Mouse (Mus musculus) heart, embryonic 15.5 days (tissue): ENCODE data around the gene Syne2. TPM values are rescaled to one million over a fixed set of nuclear protein-coding genes. Genes with fewer than 3 reads are reported as not detected.

ENCODE experiments used
- ATAC-seq: fragments of 200-750 bp; cut with Nextera tagmentation; replicated peaks from 2 replicates; pipeline ENCODE4 v1.8.0; 2017; ENCODE audit warnings: low read depth, moderate TSS enrichment; ENCODE audit not compliant: insufficient number of reproducible peaks, insufficient read depth, low FRiP score
- H3K27ac ChIP-seq: fragments of 300-500 bp; sonication (generic); 2 replicates; pipeline ENCODE4 v1.5.1; 2015; ENCODE audit warnings: mild to moderate bottlenecking, inconsistent platforms
- H3K27me3 ChIP-seq: fragments of 300-500 bp; sonication (generic); 2 replicates; pipeline ENCODE4 v1.6.1; 2015; ENCODE audit warnings: inconsistent platforms
- H3K36me3 ChIP-seq: fragments of 300-500 bp; sonication (generic); 2 replicates; pipeline ENCODE4 v1.6.1; 2015; ENCODE audit warnings: mild to moderate bottlenecking, inconsistent platforms
- H3K4me1 ChIP-seq: fragments of 300-500 bp; sonication (generic); replicated peaks from 2 replicates; pipeline ENCODE4 v1.6.1; 2015; ENCODE audit warnings: inconsistent platforms
- H3K4me2 ChIP-seq: fragments of 300-500 bp; sonication (generic); 2 replicates; pipeline ENCODE4 v1.6.1; 2015; ENCODE audit warnings: inconsistent platforms, mild to moderate bottlenecking, moderate library complexity
- H3K4me3 ChIP-seq: fragments of 300-500 bp; sonication (generic); 2 replicates; pipeline ENCODE4 v1.5.1; 2015; ENCODE audit warnings: mild to moderate bottlenecking, inconsistent platforms
- H3K9ac ChIP-seq: fragments of 300-500 bp; sonication (generic); 2 replicates; pipeline ENCODE4 v1.6.1; 2015; ENCODE audit warnings: mild to moderate bottlenecking, inconsistent platforms
- H3K9me3 ChIP-seq: fragments of 300-500 bp; sonication (generic); replicated peaks from 2 replicates; pipeline ENCODE4 v1.6.1; 2016; ENCODE audit warnings: inconsistent platforms
- WGBS: fragments of 180-500 bp; shearing (Covaris S2); methylation state at CpG from one replicate; pipeline ENCODE4 v1.1.7; 2015; ENCODE audit warnings: mixed read lengths; 5-methylcytosine and 5-hydroxymethylcytosine counted together
- polyA plus RNA-seq: library from polyadenylated mRNA; unstranded; fragments of >200 nt; fragmentation: Nextera tagmentation; extraction: Ambion mirVana; gene quantifications from 2 replicates; pipeline ENCODE4 v1.2.1, GENCODE M21; 2015

Gene Syne2
- polyA plus RNA-seq, 1 experiment from 2014 or later, result 38.7 TPM

DNA sequence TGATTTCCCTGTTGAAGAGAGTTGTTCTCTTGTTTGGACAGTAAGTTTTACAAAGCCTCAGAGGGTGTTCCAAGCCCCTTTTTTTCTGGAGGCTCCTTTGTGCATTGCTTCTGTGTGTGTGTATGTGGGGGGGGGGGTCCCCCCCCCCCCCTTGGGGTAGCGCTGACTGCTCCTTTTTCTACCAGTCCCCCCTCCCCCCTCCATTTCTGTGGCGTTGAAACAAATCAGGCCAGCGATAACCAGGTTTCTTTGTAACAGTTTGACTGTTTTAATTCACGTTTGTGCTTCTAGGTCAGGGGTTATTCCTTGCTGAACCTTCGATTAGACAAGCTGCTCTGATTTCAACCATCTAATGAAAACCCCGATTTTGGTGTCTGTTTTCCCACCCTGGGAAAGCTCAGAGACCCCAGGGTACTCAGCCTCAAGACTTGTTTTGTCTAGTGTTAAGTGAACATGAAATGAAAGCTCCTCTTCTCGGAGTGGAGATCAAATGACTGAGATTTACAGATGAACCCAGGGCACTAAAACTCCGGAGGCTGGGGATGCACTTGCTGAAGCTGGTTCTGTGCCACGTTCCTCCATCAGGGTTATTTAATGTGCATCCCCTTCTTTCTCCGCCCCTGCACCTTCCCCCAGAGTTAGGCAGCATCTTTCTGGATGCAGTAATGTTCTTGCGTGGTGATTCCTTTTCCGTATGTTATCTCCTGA lies 56.5 kb downstream of the Syne2 start:
- no peak for ATAC-seq
- 48% methylated on average over 12 of the region's 12 CpGs for WGBS

DNA sequence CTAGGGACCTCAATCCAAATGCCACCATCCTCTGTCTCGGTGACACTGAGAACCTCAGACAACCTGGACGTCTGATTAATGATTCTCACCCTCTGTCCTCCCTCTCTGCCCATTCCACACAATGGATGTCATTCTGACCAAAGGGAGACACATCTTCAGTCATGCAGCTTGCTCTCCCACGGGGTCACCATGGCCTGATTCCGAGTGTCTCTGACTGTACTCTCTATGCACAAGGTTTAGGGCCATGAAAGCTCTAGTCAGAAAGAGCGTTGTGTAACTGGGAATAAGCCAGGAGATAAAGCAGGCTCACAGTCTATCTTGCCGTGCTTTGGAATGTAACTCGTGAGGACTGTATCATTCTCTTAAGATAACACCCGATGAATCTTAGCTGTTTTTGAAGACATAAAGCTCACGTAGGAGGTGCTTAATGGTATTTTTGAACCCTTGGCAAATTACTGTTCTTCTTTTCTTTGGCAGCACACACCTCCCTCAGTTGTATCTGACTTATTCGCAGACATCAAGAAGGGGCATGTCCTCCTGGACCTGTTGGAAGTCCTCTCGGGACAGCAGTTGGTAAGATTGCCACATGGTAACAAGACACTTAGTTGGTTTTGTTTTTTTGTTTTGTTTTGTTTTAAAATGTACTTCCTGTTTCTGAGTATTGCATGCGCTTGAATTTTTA lies 61.8 kb downstream of the Syne2 start:
- Histone ChIP-seq H3K36me3 (peaks cover 3% of the 10 kb centered on the region; the same call in 1 of the 2 replicates), H3K4me3 (no peak overlapping the region), H3K4me1 (peaks cover 34% of the 10 kb centered on the region), H3K27ac (peak overlapping the region; percentile 50), H3K27me3 (no peaks in the 10 kb centered on the region), H3K9ac (no peak overlapping the region), H3K4me2 (0 out of 2 replicates have a peak overlapping the region, but pooled peaks have one; percentile 9), H3K9me3 (0 out of 2 replicates have a peak, but pooled peaks cover 3% of the 10 kb centered on the region)
- ATAC-seq, result no peak; the same call in 1 of the 2 replicates
- 32% methylated on average over 12 of the region's 12 CpGs for WGBS

More for the DNA sequence above, 56.5 kb downstream of the Syne2 start:
- Histone ChIP-seq H3K4me2 (no peak overlapping the region), H3K27me3 (no peaks in the 10 kb centered on the region), H3K36me3 (no peaks in the 10 kb centered on the region), H3K9ac (no peak overlapping the region), H3K4me3 (no peak overlapping the region), H3K9me3 (0 out of 2 replicates have a peak, but pooled peaks cover 3% of the 10 kb centered on the region), H3K4me1 (peaks cover 27% of the 10 kb centered on the region), H3K27ac (no peak overlapping the region)

DNA sequence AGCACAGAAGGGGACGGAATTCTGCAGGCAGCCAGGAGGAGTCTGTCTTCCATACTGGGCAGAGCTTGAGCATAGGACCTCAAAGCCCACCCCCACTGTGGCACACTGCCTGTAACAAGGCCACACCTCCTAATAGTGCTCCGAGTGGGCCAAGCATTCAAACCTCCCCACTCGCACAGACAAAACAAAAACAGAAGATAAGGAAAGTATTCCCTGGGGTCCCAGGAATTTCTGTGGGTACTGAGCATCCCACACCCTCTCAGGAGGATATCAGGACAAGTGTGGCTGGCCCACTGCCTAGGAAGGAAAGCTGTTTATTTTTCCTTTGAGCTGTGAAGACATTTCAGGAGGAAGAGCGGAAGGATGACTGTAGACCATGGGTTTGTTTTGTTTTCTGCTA lies 63.6 kb downstream of the Syne2 start:
- Histone ChIP-seq H3K4me3 (no peak overlapping the region), H3K9ac (no peak overlapping the region), H3K27me3 (no peaks in the 10 kb centered on the region), H3K27ac (peak overlapping the region; percentile 55), H3K36me3 (peaks cover 3% of the 10 kb centered on the region; the same call in 1 of the 2 replicates), H3K4me2 (no peak overlapping the region), H3K4me1 (peaks cover 34% of the 10 kb centered on the region), H3K9me3 (0 out of 2 replicates have a peak, but pooled peaks cover 3% of the 10 kb centered on the region)
- peak; percentile 78 for ATAC-seq
- WGBS, result 28% methylated on average over 4 of the region's 4 CpGs

DNA sequence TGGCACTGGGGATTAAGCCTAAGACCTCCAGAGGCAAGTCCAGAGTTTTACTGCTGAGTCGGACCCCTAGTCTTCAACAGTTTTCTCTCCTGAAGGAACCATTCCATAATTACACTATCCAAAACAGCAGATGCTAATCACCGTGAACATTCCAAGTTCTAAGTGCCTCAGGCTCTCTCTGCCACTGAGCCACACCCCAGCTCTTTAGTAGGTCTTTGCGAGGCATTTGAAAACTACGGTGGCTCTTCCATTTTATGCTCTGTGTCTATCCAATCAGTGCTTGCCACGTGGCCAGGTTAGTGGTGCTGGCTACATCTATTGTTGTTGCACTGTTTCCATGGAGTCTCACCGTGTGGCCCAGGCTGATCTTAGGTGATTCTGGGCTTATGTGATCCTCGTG lies 68.2 kb downstream of the Syne2 start:
- Histone ChIP-seq H3K27ac (no peak overlapping the region), H3K27me3 (no peaks in the 10 kb centered on the region), H3K9ac (no peak overlapping the region), H3K4me3 (no peak overlapping the region), H3K9me3 (no peaks in the 10 kb centered on the region), H3K36me3 (peaks cover 16% of the 10 kb centered on the region), H3K4me2 (no peak overlapping the region), H3K4me1 (peaks cover 9% of the 10 kb centered on the region)
- WGBS, result 78% methylated on average over 7 of the region's 7 CpGs
- ATAC-seq, result no peak

DNA sequence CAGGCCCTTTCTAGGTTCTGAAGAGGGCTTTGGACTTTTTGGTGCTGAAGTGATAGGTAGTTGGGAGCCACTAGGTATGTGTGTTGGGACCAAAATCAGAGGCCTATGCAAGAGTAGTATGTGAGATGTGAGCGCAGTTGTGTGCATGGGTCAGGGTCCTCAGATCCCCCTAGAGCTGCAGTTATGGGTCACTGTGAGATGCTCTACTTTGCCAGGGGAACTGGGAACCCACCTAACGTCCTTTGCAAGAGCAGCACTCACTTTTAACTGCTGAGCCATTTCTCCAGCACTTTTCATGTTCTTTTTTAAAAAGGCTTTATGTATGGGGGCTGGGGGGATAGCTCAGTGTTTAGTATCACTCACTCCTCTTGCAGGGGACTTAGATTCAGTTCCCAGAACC lies 69.0 kb downstream of the Syne2 start:
- Histone ChIP-seq H3K4me2 (no peak overlapping the region), H3K27ac (no peak overlapping the region), H3K9ac (no peak overlapping the region), H3K36me3 (peaks cover 16% of the 10 kb centered on the region), H3K4me3 (no peak overlapping the region), H3K27me3 (no peaks in the 10 kb centered on the region), H3K4me1 (peaks cover under 1% of the 10 kb centered on the region), H3K9me3 (no peaks in the 10 kb centered on the region)
- no peak for ATAC-seq
- 93% methylated on average over 2 of the region's 2 CpGs for WGBS

- Histone ChIP-seq H3K27me3 (no peaks in the 10 kb centered on the region), H3K4me2 (no peak overlapping the region), H3K4me1 (no peaks in the 10 kb centered on the region), H3K36me3 (peaks cover 19% of the 10 kb centered on the region), H3K9me3 (no peaks in the 10 kb centered on the region), H3K9ac (no peak overlapping the region), H3K27ac (no peak overlapping the region), H3K4me3 (no peak overlapping the region)
- 95% methylated on average over 12 of the region's 12 CpGs for WGBS
- no peak for ATAC-seq
These were observed 70.8 kb downstream of the Syne2 start for GRCm38 (mm10) chr12:75888721-75889120.

- Histone ChIP-seq H3K4me2 (no peak overlapping the region), H3K9ac (no peak overlapping the region), H3K27me3 (no peaks in the 10 kb centered on the region), H3K4me3 (no peak overlapping the region), H3K4me1 (no peaks in the 10 kb centered on the region), H3K36me3 (peaks cover 19% of the 10 kb centered on the region), H3K27ac (no peak overlapping the region), H3K9me3 (no peaks in the 10 kb centered on the region)
- 93% methylated on average over 5 of the region's 5 CpGs for WGBS
- ATAC-seq, result no peak
These were observed 73.3 kb downstream of the Syne2 start for GRCm38 (mm10) chr12:75891206-75891605.

DNA sequence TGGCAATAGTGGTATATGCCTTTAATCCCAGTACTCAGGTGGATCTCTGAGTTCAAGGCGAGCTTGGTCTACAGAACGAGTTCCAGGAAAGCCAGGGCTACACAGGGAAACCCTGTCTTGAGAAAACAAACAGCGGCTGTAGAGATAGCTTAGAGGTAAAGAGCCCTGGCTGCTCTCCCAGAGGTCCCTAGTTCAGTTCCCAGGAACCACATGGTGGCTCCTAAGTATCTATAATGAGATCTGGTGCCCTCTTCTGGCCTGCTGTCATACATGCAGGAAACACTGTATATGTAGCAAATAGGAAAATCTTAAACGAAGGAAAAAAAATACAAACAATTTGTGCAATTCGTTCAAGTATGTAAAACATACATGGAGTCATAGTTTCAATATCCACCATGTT lies 75.5 kb downstream of the Syne2 start:
- Histone ChIP-seq H3K4me2 (no peak overlapping the region), H3K27me3 (no peaks in the 10 kb centered on the region), H3K9ac (no peak overlapping the region), H3K4me1 (no peaks in the 10 kb centered on the region), H3K27ac (no peak overlapping the region), H3K9me3 (no peaks in the 10 kb centered on the region), H3K36me3 (peaks cover 17% of the 10 kb centered on the region), H3K4me3 (no peak overlapping the region)
- WGBS, result 78% methylated on average over 5 of the region's 5 CpGs
- no peak for ATAC-seq

- H3K4me2 ChIP-seq, result no peak overlapping the region
- no peak overlapping the region for H3K4me3 ChIP-seq
- no peaks in the 10 kb centered on the region for H3K27me3 ChIP-seq
- no peaks in the 10 kb centered on the region for H3K9me3 ChIP-seq
- WGBS, result 80% methylated on average over 9 of the region's 9 CpGs
- no peak overlapping the region for H3K9ac ChIP-seq
- ATAC-seq, result no peak
- no peak overlapping the region for H3K27ac ChIP-seq
- peaks cover 26% of the 10 kb centered on the region for H3K36me3 ChIP-seq
- no peaks in the 10 kb centered on the region for H3K4me1 ChIP-seq
These were observed 76.5 kb downstream of the Syne2 start for GRCm38 (mm10) chr12:75894316-75894997.

GRCm38 (mm10) chr12:75894998-75895331 lies 77.0 kb downstream of the Syne2 start:
- WGBS, result 83% methylated on average over 7 of the region's 7 CpGs
- Histone ChIP-seq H3K36me3 (peaks cover 29% of the 10 kb centered on the region), H3K27ac (no peak overlapping the region)

GRCm38 (mm10) chr12:75897793-75898192 lies 79.9 kb downstream of the Syne2 start:
- Histone ChIP-seq H3K9me3 (no peaks in the 10 kb centered on the region), H3K4me3 (no peak overlapping the region), H3K4me1 (no peaks in the 10 kb centered on the region), H3K4me2 (no peak overlapping the region), H3K27me3 (no peaks in the 10 kb centered on the region), H3K27ac (no peak overlapping the region), H3K36me3 (peaks cover 32% of the 10 kb centered on the region), H3K9ac (no peak overlapping the region)
- 84% methylated on average over 7 of the region's 7 CpGs for WGBS
- no peak for ATAC-seq

More at GRCm38 (mm10) chr12:75894998-75895331, 77.0 kb downstream of the Syne2 start:
- Histone ChIP-seq H3K4me2 (no peak overlapping the region), H3K4me1 (no peaks in the 10 kb centered on the region), H3K9me3 (no peaks in the 10 kb centered on the region), H3K9ac (no peak overlapping the region), H3K4me3 (no peak overlapping the region), H3K27me3 (no peaks in the 10 kb centered on the region)
- ATAC-seq, result no peak
